Mouse (Mus musculus) midbrain, embryonic 15.5 days (tissue): ENCODE measurements around the gene Gjd3. TPM values are rescaled to one million over a fixed set of nuclear protein-coding genes. Genes with fewer than 3 reads are reported as not detected.
A peak's percentile ranks its signal among the peaks of the same experiment; 100 is the strongest.

Source experiments
- ATAC-seq: fragments of 200-750 bp; cut with Nextera tagmentation; replicated peaks from 2 replicates; pipeline ENCODE4 v1.8.0; 2017; ENCODE audit warnings: moderate TSS enrichment
- H3K27ac ChIP-seq: fragments of 300-500 bp; sonication (generic); 2 replicates; pipeline ENCODE4 v1.5.1; 2015; ENCODE audit warnings: mild to moderate bottlenecking, inconsistent platforms
- H3K27me3 ChIP-seq: fragments of 300-500 bp; sonication (generic); replicated peaks from 2 replicates; pipeline ENCODE4 v1.6.1; 2015; ENCODE audit warnings: inconsistent platforms
- H3K36me3 ChIP-seq: fragments of 300-500 bp; sonication (generic); replicated peaks from 2 replicates; pipeline ENCODE4 v1.6.1; 2015; ENCODE audit warnings: inconsistent platforms
- H3K4me1 ChIP-seq: fragments of 300-500 bp; sonication (generic); 2 replicates; pipeline ENCODE4 v1.6.1; 2015; ENCODE audit warnings: inconsistent platforms
- H3K4me2 ChIP-seq: fragments of 300-500 bp; sonication (generic); 2 replicates; pipeline ENCODE4 v1.6.1; 2015; ENCODE audit warnings: inconsistent platforms, mild to moderate bottlenecking, moderate library complexity
- H3K4me3 ChIP-seq: fragments of 300-500 bp; sonication (generic); 2 replicates; pipeline ENCODE4 v1.5.1; 2015; ENCODE audit warnings: mild to moderate bottlenecking, inconsistent platforms
- H3K9ac ChIP-seq: fragments of 300-500 bp; sonication (generic); 2 replicates; pipeline ENCODE4 v1.6.1; 2015; ENCODE audit warnings: mild to moderate bottlenecking, inconsistent platforms
- H3K9me3 ChIP-seq: fragments of 300-500 bp; sonication (generic); 2 replicates; pipeline ENCODE4 v1.6.1; 2016; ENCODE audit warnings: inconsistent platforms
- WGBS: fragments of 180-500 bp; shearing (Covaris S2); methylation state at CpG from one replicate; pipeline ENCODE4 v1.1.7; 2015; ENCODE audit warnings: mixed read lengths; 5-methylcytosine and 5-hydroxymethylcytosine counted together
- polyA plus RNA-seq: library from polyadenylated mRNA; unstranded; fragments of >200 nt; fragmentation: Nextera tagmentation; extraction: Ambion mirVana; gene quantifications from 2 replicates; pipeline ENCODE4 v1.2.1, GENCODE M21; 2015

The Gjd3 gene
- polyA plus RNA-seq, 1 experiment from 2014 or later = 2.4 TPM

DNA sequence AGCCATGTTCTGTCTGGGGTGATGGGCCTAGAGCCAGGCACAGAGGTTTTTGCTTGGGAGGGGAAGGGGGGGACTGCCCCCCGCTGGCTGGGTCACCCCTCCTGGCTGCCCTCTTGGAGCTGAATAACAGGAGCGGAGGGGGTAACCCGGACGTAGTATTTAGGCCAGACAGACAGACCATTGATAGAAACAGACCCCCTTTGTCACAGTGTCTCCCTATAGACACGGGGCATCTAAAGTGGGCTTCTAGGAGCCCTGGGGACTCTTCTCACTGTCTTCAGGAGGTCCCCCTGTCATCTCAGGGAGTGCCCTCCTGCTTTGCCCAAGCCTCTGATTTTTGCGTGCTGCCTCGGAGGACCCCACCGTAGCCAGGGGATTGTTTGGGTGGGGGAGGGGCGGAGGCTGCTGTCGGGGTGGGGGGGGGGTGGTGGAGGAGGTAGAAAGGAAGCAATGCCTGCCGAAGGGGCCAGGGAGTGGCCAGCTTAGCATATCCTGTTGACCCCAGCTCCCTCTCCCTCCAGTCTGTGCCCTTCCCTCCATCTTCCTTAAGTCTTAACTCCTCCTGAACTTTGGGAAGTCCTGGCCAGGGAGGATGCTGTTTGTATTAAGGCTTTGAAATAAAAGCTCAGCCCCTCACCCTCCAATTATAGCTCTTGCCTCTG is 17.3 kb downstream of the Gjd3 start:
- Histone ChIP-seq H3K27ac (0 out of 2 replicates have a peak overlapping the region, but pooled peaks have one; percentile 17), H3K9ac (no peak overlapping the region; the same call in 1 of the 2 replicates), H3K4me1 (peaks cover 100% of the 10 kb centered on the region), H3K36me3 (no peaks in the 10 kb centered on the region), H3K9me3 (no peaks in the 10 kb centered on the region), H3K4me3 (no peak overlapping the region), H3K4me2 (peak overlapping the region; percentile 17; the same call in 1 of the 2 replicates), H3K27me3 (peaks cover 15% of the 10 kb centered on the region)
- 15% methylated on average over 11 of the region's 11 CpGs for WGBS
- ATAC-seq = no peak

DNA sequence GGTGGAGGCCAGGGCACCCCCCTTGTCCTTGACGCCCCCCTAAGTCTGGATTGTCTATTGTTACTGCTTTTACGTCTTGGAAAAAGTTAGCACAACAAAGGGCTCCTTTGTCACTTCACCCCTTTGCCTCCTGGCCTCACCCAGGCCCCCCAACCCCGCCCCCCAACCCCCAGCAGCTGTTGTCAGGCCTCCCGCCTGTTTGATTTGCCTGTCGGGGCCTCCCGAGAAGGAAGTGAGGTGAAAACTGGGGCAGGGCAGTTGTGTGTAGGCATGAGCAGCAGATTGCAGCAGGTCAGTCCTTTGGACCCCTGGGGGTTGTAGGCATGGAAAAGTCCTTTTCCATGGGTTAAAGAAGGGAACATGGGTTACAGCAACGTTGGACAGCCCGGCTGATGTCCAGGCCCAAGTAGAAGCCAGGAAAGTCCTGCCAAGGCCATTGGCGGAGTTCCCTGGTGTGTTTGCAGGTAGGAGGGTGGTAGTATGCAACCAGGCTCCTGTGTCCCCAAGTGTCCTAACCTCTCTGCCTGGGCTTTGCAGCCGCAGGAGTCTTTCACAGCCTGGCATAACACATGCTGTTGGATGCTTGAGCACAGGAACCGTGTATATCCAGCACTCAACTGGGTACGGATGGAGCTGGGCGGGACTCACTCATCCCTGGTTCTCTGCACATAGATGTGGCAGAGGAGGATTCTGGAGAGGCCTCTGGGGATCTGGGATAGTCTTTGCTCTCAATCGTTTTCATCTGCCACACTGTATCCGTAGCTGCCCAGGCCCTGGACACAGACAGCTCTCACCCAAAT is 18.0 kb downstream of the Gjd3 start:
- no peaks in the 10 kb centered on the region for H3K9me3 ChIP-seq
- H3K36me3 ChIP-seq = no peaks in the 10 kb centered on the region
- ATAC-seq = no peak
- H3K9ac ChIP-seq = no peak overlapping the region
- H3K4me2 ChIP-seq = peak overlapping the region; percentile 91; the same call in 1 of the 2 replicates
- no peak overlapping the region for H3K4me3 ChIP-seq
- H3K27me3 ChIP-seq = peaks cover 15% of the 10 kb centered on the region
- 26% methylated on average over 15 of the region's 15 CpGs for WGBS
- H3K4me1 ChIP-seq = peaks cover 100% of the 10 kb centered on the region
- H3K27ac ChIP-seq = 0 out of 2 replicates have a peak overlapping the region, but pooled peaks have one; percentile 17

DNA sequence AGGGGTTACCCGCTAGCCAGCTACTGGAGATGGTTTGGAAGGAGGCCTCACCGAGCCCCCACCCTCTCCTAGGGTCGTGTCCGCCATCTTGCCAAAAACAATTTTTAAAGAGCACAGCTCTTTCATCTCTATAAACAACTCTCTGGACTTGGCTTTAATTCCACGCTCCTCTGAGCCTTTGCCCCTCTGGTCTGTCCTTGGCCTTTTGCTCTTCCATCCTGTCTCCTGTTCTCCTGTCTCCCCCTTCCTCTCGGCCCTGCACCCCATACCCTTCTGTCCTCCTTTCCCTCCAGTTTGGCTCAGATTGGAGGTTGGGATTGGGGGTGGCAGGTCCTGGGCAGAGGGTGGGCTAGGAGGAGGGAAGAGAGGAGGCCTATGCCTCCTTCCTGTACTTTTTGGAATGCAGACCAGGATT is 18.6 kb downstream of the Gjd3 start:
- Histone ChIP-seq H3K27me3 (peaks cover 15% of the 10 kb centered on the region), H3K4me3 (no peak overlapping the region), H3K36me3 (no peaks in the 10 kb centered on the region), H3K4me2 (peak overlapping the region; percentile 91; the same call in 1 of the 2 replicates), H3K27ac (0 out of 2 replicates have a peak overlapping the region, but pooled peaks have one; percentile 17), H3K9me3 (no peaks in the 10 kb centered on the region), H3K4me1 (peaks cover 100% of the 10 kb centered on the region), H3K9ac (no peak overlapping the region)
- 31% methylated on average over 6 of the region's 6 CpGs for WGBS
- ATAC-seq = no peak

DNA sequence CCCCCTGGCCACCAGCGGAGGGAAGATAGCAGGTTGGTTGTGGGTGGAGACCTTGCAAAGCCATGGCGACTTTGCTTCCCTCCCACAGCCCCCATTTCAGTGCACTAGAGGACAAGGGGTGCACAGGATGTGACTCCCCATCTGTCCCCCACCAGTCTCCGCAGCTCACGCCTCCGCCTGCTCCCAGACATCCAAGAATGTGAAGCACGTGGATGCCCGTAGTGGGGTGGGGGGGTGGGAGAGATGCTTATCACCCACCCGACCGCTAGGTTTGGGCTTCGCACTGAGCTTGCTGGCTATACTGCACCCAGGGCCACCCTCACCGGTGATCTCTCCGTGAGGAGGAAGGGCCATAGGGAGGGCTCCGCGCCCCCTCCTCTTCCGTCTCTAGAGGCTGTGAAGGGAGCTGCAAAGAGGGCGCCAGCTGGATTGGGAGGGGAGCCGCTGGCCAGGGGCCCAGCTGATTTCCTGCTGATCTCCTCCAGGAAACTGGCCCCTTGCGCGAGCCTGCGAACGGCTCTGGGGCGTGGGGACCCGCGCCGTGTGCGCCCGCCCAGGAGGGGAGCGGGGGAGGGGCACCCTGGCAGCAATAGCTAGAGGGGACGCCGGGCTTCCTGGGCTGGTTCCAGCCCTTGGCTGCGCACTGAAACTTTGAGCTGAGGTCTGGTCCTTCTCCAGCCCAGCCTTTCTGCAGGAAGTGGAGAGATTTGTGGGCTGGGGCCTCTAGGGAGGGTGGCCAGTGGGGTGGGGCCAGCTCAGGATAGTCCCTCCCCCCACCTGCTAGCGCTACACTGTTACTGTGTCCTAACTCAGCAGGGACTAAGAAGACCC is 19.4 kb downstream of the Gjd3 start:
- Histone ChIP-seq H3K9ac (peak overlapping the region; percentile 7; the same call in 1 of the 2 replicates), H3K27me3 (peaks cover 15% of the 10 kb centered on the region), H3K27ac (peak overlapping the region; percentile 30; the same call in 1 of the 2 replicates), H3K4me3 (peak overlapping the region; percentile 32), H3K36me3 (no peaks in the 10 kb centered on the region), H3K4me1 (peaks cover 96% of the 10 kb centered on the region), H3K4me2 (peak overlapping the region; percentile 91), H3K9me3 (no peaks in the 10 kb centered on the region)
- under 1% methylated on average over 32 of the region's 32 CpGs for WGBS
- ATAC-seq = peak; percentile 51

DNA sequence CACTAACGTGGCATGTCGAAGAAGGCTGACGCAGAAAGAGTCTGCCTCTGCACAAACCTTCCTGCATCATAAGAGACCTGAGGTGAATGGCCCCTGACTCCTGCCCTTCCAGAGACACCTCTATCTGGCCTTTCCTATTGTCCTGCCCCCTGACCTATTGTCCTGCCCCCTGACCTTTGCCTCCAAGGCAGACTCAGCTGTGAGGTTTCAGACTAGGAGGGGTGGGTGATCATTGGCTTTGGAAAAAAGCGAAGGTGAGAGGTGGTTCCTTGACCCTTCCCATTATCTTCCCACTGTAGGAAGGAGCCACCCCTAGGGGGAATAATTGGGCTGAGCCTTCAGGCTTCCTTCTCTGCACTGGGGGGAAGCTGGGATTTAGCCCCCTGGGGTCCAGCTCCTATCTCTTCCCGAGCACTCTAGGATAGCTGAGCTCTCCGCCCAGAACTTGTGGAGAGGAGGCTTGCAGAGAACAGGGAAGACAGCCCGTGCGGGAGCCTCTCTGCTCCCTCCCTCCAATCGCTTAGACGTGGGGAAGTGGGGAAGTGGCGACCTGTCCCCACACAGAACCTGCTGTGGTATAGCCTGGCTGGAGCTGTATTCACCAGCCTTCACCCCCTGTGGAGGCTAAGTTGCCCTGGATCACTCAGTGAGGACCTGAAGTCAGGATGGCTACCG is 20.3 kb downstream of the Gjd3 start:
- WGBS = 14% methylated on average over 12 of the region's 12 CpGs
- H3K9me3 ChIP-seq = no peaks in the 10 kb centered on the region

DNA sequence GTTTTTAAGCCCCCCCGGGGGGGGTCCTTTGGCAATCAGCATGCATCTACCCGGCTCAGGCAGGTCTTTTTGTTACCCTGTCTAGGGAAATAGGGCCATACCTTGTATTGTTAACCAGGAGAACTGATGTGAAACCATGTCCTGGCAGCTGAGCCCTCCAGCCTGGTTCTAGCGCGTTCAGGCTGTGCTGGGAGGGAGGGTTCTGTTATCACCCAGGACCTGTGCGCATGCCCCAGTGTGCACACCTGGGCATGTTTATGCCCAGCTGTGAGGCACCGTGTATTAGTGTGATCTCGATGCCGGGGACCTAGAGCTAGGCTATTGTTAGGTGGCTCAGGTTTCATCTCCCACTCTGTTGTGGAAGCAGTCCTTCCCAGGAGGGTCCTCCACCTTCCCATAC is 21.1 kb downstream of the Gjd3 start:
- WGBS = 13% methylated on average over 8 of the region's 8 CpGs
- peaks cover 15% of the 10 kb centered on the region for H3K27me3 ChIP-seq
- H3K9ac ChIP-seq = no peak overlapping the region
- no peak for ATAC-seq
- no peak overlapping the region for H3K27ac ChIP-seq
- H3K4me3 ChIP-seq = peak overlapping the region; percentile 52; the same call in 1 of the 2 replicates
- H3K4me1 ChIP-seq = peaks cover 79% of the 10 kb centered on the region
- H3K36me3 ChIP-seq = no peaks in the 10 kb centered on the region
- peak overlapping the region; percentile 91 for H3K4me2 ChIP-seq
- H3K9me3 ChIP-seq = no peaks in the 10 kb centered on the region

More for the DNA sequence above, 20.3 kb downstream of the Gjd3 start:
- peaks cover 15% of the 10 kb centered on the region for H3K27me3 ChIP-seq
- no peak for ATAC-seq
- peaks cover 87% of the 10 kb centered on the region for H3K4me1 ChIP-seq
- H3K27ac ChIP-seq = no peak overlapping the region
- peak overlapping the region; percentile 91 for H3K4me2 ChIP-seq
- H3K9ac ChIP-seq = no peak overlapping the region
- no peaks in the 10 kb centered on the region for H3K36me3 ChIP-seq
- peak overlapping the region; percentile 9; the same call in 1 of the 2 replicates for H3K4me3 ChIP-seq

DNA sequence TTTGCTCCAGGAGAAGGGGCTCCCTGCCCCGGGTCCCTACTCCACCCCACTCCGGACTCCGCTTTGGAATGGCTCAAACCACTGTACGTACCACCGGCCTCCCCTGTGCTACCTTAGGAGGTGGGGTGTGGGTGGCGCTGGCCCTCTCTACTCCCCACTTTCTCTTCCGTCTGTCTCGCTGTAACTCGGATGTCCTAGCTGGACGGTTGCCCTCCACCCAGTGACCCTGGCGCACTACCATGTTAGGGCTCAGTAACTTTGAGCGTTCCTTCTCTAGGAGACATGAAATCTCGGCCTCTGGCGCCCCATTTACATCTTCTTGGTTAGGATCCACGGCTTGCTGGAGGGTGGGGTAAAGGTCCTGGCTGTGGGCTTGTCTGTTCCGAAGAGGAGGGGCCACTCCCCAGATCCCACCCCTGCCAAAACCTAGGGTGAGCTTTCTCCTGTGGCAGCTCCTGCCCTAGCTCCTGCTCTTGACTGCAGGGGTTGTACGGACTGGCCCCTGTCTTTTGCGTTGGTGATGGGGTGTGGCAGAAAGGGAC is 21.7 kb downstream of the Gjd3 start:
- ATAC-seq = no peak
- Histone ChIP-seq H3K36me3 (no peaks in the 10 kb centered on the region), H3K9ac (no peak overlapping the region), H3K9me3 (no peaks in the 10 kb centered on the region), H3K4me2 (peak overlapping the region; percentile 91), H3K4me1 (peaks cover 73% of the 10 kb centered on the region), H3K4me3 (peak overlapping the region; percentile 52), H3K27ac (no peak overlapping the region), H3K27me3 (peaks cover 15% of the 10 kb centered on the region)
- 9% methylated on average over 18 of the region's 18 CpGs for WGBS

DNA sequence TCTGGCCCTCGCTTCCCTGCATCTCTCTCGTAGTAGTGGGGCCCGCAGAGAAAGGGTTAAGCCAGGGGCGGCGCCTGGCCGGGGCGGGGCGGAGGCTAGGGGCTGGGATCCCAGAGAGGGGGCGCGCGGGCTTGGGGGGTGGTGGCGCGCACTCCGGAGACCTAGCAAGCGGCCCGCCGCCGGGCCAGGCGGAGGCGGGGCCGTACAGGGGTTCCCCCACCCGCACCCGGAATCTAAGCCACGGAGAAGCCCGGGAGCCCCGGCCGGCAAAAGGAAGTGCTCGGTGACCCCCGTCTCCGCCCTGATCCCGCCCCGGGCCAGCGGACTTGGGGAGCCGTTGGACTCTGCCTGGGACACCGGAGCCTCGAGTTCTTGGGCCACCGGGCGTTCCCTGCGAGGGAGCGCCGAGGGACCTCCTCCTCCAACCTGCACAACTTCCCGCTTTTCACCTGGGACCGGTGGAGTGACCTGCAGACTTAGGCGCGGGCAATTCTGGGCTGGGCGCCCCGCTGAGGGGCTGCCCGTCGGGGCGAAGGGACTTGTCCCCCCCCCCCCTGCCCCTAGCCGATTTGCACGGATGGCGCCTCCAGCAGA is 22.4 kb downstream of the Gjd3 start:
- H3K4me3 ChIP-seq = peak overlapping the region; percentile 52
- peak; percentile 13; the same call in 1 of the 2 replicates for ATAC-seq
- no peaks in the 10 kb centered on the region for H3K36me3 ChIP-seq
- H3K9ac ChIP-seq = peak overlapping the region; percentile 49
- H3K27me3 ChIP-seq = peaks cover 15% of the 10 kb centered on the region
- peak overlapping the region; percentile 91 for H3K4me2 ChIP-seq
- H3K9me3 ChIP-seq = no peaks in the 10 kb centered on the region
- no peak overlapping the region for H3K27ac ChIP-seq
- peaks cover 70% of the 10 kb centered on the region for H3K4me1 ChIP-seq
- 1% methylated on average over 53 of the region's 53 CpGs for WGBS

DNA sequence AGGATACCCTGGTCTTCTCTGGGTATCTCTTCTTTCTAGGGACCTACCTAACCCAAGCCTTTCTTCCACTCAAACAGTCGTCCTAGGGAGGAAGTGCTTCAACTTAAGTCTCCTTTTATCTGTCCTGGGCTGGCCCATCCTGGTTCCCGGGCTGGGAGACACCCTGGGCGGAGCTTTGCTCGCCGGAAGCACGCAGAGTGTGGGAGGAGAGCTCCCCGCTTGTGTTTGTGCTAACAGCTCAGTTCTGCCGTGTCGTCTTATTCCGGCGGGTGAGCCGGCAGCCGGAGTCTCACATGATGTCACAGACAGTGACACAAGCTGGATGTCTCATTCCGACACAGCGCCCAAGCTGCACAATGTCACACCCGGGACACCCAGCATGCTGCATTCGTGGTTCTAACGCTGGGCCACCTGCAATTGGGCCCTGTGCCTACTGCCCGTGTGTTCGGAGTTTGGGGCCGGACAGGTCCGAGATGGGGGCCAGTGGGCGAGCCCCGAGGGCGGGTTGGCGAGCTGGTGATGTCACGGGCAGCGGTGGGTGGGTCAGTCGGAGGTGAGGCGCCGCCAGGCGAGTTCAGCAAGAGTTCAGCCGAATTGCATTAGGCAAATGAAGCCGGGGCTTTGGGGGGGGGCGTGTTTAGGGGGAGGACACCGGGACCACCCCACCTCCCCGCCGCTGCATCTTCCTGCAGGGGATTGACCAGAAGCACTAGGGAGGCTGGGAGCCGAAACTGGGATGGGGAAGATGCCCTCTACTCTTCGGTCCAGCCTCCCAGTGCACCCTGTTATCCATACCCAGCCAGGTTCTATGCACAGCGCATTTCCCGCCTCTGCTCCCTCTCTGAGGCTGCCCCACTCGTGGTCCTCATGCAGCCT is 23.1 kb downstream of the Gjd3 start:
- Histone ChIP-seq H3K27me3 (peaks cover 15% of the 10 kb centered on the region), H3K9me3 (no peaks in the 10 kb centered on the region), H3K4me3 (peak overlapping the region; percentile 52), H3K4me2 (peak overlapping the region; percentile 91), H3K36me3 (no peaks in the 10 kb centered on the region), H3K9ac (peak overlapping the region; percentile 49), H3K4me1 (peaks cover 70% of the 10 kb centered on the region), H3K27ac (peak overlapping the region; percentile 46; the same call in 1 of the 2 replicates)
- under 1% methylated on average over 43 of the region's 43 CpGs for WGBS
- ATAC-seq = peak; percentile 7; the same call in 1 of the 2 replicates

DNA sequence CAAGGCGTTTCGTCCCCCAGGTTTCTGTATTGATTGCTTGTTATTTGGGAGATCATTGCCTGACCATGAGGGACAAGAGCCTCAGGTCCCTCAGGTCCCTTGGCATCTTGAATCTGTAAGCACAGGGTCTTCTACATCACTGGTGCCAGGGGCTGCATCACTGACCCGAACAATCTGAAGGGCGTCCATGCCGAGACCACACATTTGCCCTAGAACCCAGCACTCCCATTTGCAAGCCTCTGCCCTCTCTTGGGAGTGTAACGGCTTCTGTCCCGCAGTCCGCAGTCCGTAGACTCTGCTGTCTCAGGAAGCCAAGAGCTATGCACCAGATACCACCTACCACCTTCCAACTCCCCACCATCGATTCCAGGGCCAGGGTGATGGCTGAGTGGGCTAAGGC is 26.5 kb downstream of the Gjd3 start:
- no peak overlapping the region for H3K27ac ChIP-seq
- peaks cover 55% of the 10 kb centered on the region for H3K4me1 ChIP-seq
- no peak overlapping the region for H3K4me3 ChIP-seq
- no peak overlapping the region for H3K4me2 ChIP-seq
- no peak overlapping the region for H3K9ac ChIP-seq
- no peaks in the 10 kb centered on the region; the same call in 1 of the 2 replicates for H3K27me3 ChIP-seq
- 86% methylated on average over 10 of the region's 10 CpGs for WGBS
- H3K9me3 ChIP-seq = no peaks in the 10 kb centered on the region
- H3K36me3 ChIP-seq = no peaks in the 10 kb centered on the region
- ATAC-seq = no peak
